Mouse (Mus musculus) kidney, adult 2 months (tissue): ENCODE measurements around the gene Gm20696. TPM values are rescaled to one million over a fixed set of nuclear protein-coding genes. Genes with fewer than 3 reads are reported as not detected.

Experiments used
- DNase-seq: peaks from one replicate; pipeline ENCODE4 v3.0.0; 2021
- H3K27ac ChIP-seq: fragments of 200-500 bp; 2 replicates; pipeline ENCODE4 v1.5.1; 2012; ENCODE audit warnings: low read depth, low read length, control low read depth, inconsistent platforms; ENCODE audit not compliant: insufficient read depth
- H3K27me3 ChIP-seq: fragments of 200-500 bp; replicated peaks from 2 replicates; pipeline ENCODE4 v1.6.1; 2012; ENCODE audit warnings: mild to moderate bottlenecking, moderate library complexity, low read length, inconsistent platforms; ENCODE audit not compliant: control insufficient read depth, insufficient read depth
- H3K36me3 ChIP-seq: fragments of 200-500 bp; 2 replicates; pipeline ENCODE4 v1.6.1; 2012; ENCODE audit warnings: mild to moderate bottlenecking, moderate library complexity, low read length, inconsistent platforms; ENCODE audit not compliant: control insufficient read depth, insufficient read depth
- H3K4me1 ChIP-seq: fragments of 200-500 bp; 2 replicates; pipeline ENCODE4 v1.6.1; 2011; ENCODE audit warnings: low read length; ENCODE audit not compliant: control insufficient read depth, insufficient read depth
- H3K4me3 ChIP-seq: fragments of 200-500 bp; 2 replicates; pipeline ENCODE4 v1.5.1; 2011; ENCODE audit warnings: mild to moderate bottlenecking, low read depth, low read length, control low read depth; ENCODE audit not compliant: insufficient read depth
- CTCF ChIP-seq: fragments of 200-500 bp; conservative IDR thresholded peaks from 2 replicates; pipeline ENCODE4 v1.5.1; 2011; ENCODE audit warnings: low read depth, mild to moderate bottlenecking, control low read depth, low read length, moderate library complexity, mixed read lengths; ENCODE audit not compliant: insufficient read depth, insufficient read length
- POLR2A ChIP-seq: fragments of 200-500 bp; IDR thresholded peaks from one replicate; pipeline ENCODE4 v1.6.1; 2011; ENCODE audit warnings: low read depth, low read length, control low read depth
- WGBS: fragments of 180-500 bp; shearing (Covaris S2); methylation state at CpG from one replicate; pipeline ENCODE4 v1.1.7; 2018; 5-methylcytosine and 5-hydroxymethylcytosine counted together
- polyA plus RNA-seq: library from polyadenylated mRNA; depleted of rRNA; stranded (reverse); fragments of >200 nt; gene quantifications from 2 replicates; pipeline ENCODE4 v1.2.3, GENCODE M21; 2012

Gm20696 gene
- polyA plus RNA-seq, 1 experiment = 0.31 TPM

DNA sequence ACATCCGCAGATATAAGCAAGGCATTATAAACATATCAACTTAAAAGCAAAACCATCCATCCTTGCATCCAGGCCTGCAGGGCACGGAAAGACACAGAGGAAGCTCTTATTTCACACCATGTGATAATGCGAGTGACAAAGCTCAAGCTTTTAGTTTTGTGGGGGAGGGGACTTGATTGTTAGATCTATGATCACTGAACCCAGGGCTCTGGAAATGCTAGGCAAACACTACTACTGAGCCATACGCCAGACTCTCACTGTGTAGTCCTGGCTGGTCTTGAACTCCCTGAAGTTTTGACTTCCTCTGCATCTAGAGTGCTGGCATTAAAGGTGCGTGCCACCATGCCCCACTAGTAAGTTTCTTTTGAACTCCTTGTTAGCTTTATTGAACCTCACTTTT is 408.3 kb downstream of the Gm20696 start:
- H3K4me1 ChIP-seq = no peaks in the 10 kb centered on the region
- no peaks in the 10 kb centered on the region for H3K36me3 ChIP-seq
- H3K27me3 ChIP-seq = no peaks in the 10 kb centered on the region
- TF ChIP-seq POLR2A = no peak
- no peak for TF ChIP-seq CTCF
- WGBS = 86% methylated on average over 5 of the region's 5 CpGs
- no peak overlapping the region for H3K4me3 ChIP-seq
- no peak overlapping the region for H3K27ac ChIP-seq
- DNase-seq = no peak

GRCm38 (mm10) chr6:99257676-99258075 is 408.9 kb downstream of the Gm20696 start:
- WGBS = 94% methylated on average over 2 of the region's 2 CpGs
- Histone ChIP-seq H3K27me3 (no peaks in the 10 kb centered on the region), H3K36me3 (no peaks in the 10 kb centered on the region), H3K27ac (no peak overlapping the region), H3K4me1 (no peaks in the 10 kb centered on the region), H3K4me3 (no peak overlapping the region)
- TF ChIP-seq CTCF (no peak), POLR2A (no peak)
- DNase-seq = no peak

DNA sequence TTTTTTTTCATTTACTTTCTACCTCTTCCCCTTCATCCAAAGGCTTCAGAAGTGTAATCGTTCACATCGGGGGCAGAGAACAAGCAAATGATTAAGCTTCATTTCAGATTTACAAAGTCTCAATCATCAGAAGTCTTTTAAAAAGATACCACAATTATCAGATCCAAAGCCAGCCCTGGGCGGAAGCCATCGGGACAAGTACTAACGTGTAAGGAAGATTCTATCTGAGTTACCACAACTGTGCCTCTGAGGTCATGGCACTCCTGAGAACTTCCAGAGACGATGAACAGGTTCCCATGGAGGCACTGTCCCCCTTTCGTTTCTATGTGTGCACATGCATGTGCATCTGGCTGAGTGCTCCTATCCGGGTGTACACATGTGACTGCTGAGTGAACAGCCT is 413.3 kb downstream of the Gm20696 start:
- DNase-seq = no peak
- 74% methylated on average over 8 of the region's 8 CpGs for WGBS
- H3K36me3 ChIP-seq = no peaks in the 10 kb centered on the region
- H3K27ac ChIP-seq = no peak overlapping the region
- H3K4me3 ChIP-seq = no peak overlapping the region
- H3K4me1 ChIP-seq = no peaks in the 10 kb centered on the region
- TF ChIP-seq POLR2A (no peak), CTCF (no peak)
- no peaks in the 10 kb centered on the region for H3K27me3 ChIP-seq

GRCm38 (mm10) chr6:99252816-99253215 is 413.8 kb downstream of the Gm20696 start:
- no peak for DNase-seq
- TF ChIP-seq CTCF (no peak; the same call in 1 of the 2 replicates), POLR2A (no peak)
- no peak overlapping the region for H3K4me3 ChIP-seq
- H3K27me3 ChIP-seq = no peaks in the 10 kb centered on the region
- no peaks in the 10 kb centered on the region for H3K36me3 ChIP-seq
- no peaks in the 10 kb centered on the region for H3K4me1 ChIP-seq
- H3K27ac ChIP-seq = no peak overlapping the region
- WGBS = 63% methylated on average over 5 of the region's 5 CpGs

DNA sequence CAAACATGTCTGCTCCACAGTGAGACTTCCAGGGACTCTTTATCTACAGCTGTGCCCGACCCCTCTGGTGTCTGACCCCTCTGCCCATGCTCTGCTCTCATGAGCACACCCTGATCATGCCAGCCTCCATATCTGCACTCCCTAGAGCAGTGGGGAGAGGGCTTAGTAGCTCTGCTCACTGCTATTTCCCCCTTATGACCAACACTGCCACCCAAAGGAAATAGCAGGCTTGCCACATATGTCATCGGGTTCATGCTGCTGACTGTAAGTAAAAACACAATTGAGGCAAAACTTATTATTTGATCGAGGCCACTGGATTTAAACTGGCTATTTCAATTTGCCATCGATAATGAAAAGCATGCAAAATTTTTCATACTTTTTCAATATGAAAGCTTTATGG is 414.7 kb downstream of the Gm20696 start:
- WGBS = 90% methylated on average over 4 of the region's 4 CpGs
- no peaks in the 10 kb centered on the region for H3K36me3 ChIP-seq

GRCm38 (mm10) chr6:99251222-99251621 is 415.4 kb downstream of the Gm20696 start:
- Histone ChIP-seq H3K27ac (no peak overlapping the region), H3K27me3 (no peaks in the 10 kb centered on the region), H3K36me3 (no peaks in the 10 kb centered on the region), H3K4me3 (no peak overlapping the region), H3K4me1 (no peaks in the 10 kb centered on the region)
- TF ChIP-seq CTCF (no peak), POLR2A (no peak)
- WGBS = 100% methylated on average over 3 of the region's 3 CpGs
- DNase-seq = no peak

More for the DNA sequence above, 414.7 kb downstream of the Gm20696 start:
- H3K27me3 ChIP-seq = no peaks in the 10 kb centered on the region
- no peaks in the 10 kb centered on the region for H3K4me1 ChIP-seq
- TF ChIP-seq POLR2A (no peak), CTCF (0 out of 2 replicates have a peak, but pooled peaks have one; percentile 5)
- no peak for DNase-seq
- H3K27ac ChIP-seq = no peak overlapping the region
- H3K4me3 ChIP-seq = no peak overlapping the region

- no peak for DNase-seq
- Histone ChIP-seq H3K27me3 (no peaks in the 10 kb centered on the region), H3K4me3 (no peak overlapping the region), H3K36me3 (no peaks in the 10 kb centered on the region), H3K4me1 (no peaks in the 10 kb centered on the region), H3K27ac (no peak overlapping the region)
- WGBS = 76% methylated on average over 5 of the region's 5 CpGs
- TF ChIP-seq POLR2A (no peak), CTCF (no peak)
These were observed 417.0 kb downstream of the Gm20696 start for GRCm38 (mm10) chr6:99249496-99250030.
